Mouse (Mus musculus) urinary bladder, postnatal 14 days (tissue): Measurements from ENCODE around the gene Eno3.

Experiments used
- DNase-seq: peaks from one replicate; pipeline ENCODE4 v3.0.0; 2021; ENCODE audit warnings: low spot score

Gene Eno3

GRCm38 (mm10) chr11:70656964-70657363 lies at the start of gene Eno3:
Eno3 (plus strand) TSS chr11:70657202.
- peak; percentile 29 for DNase-seq

GRCm38 (mm10) chr11:70607611-70608010 lies 49.4 kb upstream of the Eno3 start:
- DNase-seq: no peak

GRCm38 (mm10) chr11:70608381-70609066 lies 48.5 kb upstream of the Eno3 start:
- DNase-seq: no peak

- DNase-seq: no peak
Measured at GRCm38 (mm10) chr11:70610752-70611151, 46.2 kb upstream of the Eno3 start.

- no peak for DNase-seq
Measured at GRCm38 (mm10) chr11:70612505-70612904, 44.5 kb upstream of the Eno3 start.

- peak; percentile 77 for DNase-seq
Measured at GRCm38 (mm10) chr11:70615074-70615473, 41.9 kb upstream of the Eno3 start.

- no peak for DNase-seq
Measured at GRCm38 (mm10) chr11:70615516-70616093, 41.4 kb upstream of the Eno3 start, which contains the start of gene 4930544D05Rik. 4930544D05Rik (plus strand) TSS chr11:70615848.

GRCm38 (mm10) chr11:70619101-70619500 lies 37.9 kb upstream of the Eno3 start, which contains the start of gene Chrne:
Chrne (minus strand) TSS chr11:70619216.
- no peak for DNase-seq

GRCm38 (mm10) chr11:70621972-70622814 lies 34.8 kb upstream of the Eno3 start:
- no peak for DNase-seq

GRCm38 (mm10) chr11:70623053-70623742 lies 33.8 kb upstream of the Eno3 start:
- no peak for DNase-seq

GRCm38 (mm10) chr11:70625473-70625872 lies 31.5 kb upstream of the Eno3 start:
- DNase-seq: peak; percentile 50

GRCm38 (mm10) chr11:70626877-70627276 lies 30.1 kb upstream of the Eno3 start:
- no peak for DNase-seq

GRCm38 (mm10) chr11:70628431-70628830 lies 28.6 kb upstream of the Eno3 start:
- no peak for DNase-seq

- DNase-seq: no peak
Measured at GRCm38 (mm10) chr11:70629557-70629956, 27.4 kb upstream of the Eno3 start.

- DNase-seq: no peak
Measured at GRCm38 (mm10) chr11:70630129-70630528, 26.9 kb upstream of the Eno3 start.

GRCm38 (mm10) chr11:70635601-70636000 lies 21.4 kb upstream of the Eno3 start:
- DNase-seq: peak; percentile 60

- DNase-seq: no peak
Measured at GRCm38 (mm10) chr11:70637764-70638163, 19.2 kb upstream of the Eno3 start.

- DNase-seq: no peak
Measured at GRCm38 (mm10) chr11:70638293-70638692, 18.7 kb upstream of the Eno3 start.

- DNase-seq: no peak
Measured at GRCm38 (mm10) chr11:70638714-70639278, 18.2 kb upstream of the Eno3 start, which contains the start of gene Gp1ba. Gp1ba (plus strand) TSS chr11:70639122.

- DNase-seq: no peak
Measured at GRCm38 (mm10) chr11:70639976-70640375, 17.0 kb upstream of the Eno3 start.

GRCm38 (mm10) chr11:70641241-70641640 lies 15.8 kb upstream of the Eno3 start:
- DNase-seq: no peak

GRCm38 (mm10) chr11:70643051-70643450 lies 14.0 kb upstream of the Eno3 start:
- DNase-seq: no peak
